Mouse (Mus musculus): ENCODE data around the gene Habp2. TPM values are rescaled to one million over a fixed set of nuclear protein-coding genes. Genes with fewer than 3 reads are reported as not detected.

Habp2 gene
- total RNA-seq (2021) (under 1 TPM; 0.24 to 0.43 TPM), polyA plus RNA-seq (2012; rRNA removed) (0.35 TPM in 1 of 2 replicates, not detected in the other)
- long read RNA-seq = 0 reads

DNA sequence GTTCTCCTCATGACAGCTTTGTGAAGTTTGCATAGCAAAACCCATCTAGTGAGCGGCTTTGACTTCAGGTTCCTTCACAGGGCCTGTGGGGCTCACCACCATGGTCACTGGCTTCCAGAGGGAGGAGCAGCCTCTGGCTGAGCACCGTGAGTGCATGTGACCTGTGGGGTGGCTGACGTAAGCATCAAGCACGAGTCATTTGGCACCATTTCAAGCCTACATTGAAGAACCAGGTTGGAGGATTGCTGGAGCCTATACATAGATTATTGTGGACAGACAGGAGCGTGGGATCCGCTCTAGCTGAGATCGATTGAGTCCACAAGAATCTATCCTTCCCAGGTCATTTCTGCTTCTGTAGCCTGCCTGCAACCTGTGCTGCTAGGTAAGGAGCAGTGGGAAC is at the start of gene Habp2:
Gene Habp2 (plus strand): TSS at position 272 of the 400 bp plus-strand sequence.
- no peak for DNase-seq

DNA sequence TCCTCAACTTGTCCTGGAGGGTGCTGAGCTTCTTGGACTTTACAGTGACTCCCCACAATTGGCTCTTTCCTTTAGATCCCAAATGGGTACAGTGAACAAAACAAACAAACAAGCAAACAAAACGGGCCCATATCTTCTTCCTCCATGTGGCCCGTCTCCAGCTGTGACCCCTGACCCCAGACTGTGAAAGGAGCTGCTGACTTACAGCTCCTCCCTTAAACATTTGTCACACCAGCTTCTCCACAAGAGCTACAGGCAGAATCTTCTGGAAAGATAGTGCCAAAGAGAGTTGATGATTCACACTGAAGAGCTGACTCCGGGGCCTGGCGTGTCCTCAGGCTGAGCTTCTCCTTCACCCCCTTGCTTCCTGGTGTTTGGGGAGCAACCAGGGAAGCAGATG is 48.4 kb upstream of the Habp2 start:
- DNase-seq = no peak

DNA sequence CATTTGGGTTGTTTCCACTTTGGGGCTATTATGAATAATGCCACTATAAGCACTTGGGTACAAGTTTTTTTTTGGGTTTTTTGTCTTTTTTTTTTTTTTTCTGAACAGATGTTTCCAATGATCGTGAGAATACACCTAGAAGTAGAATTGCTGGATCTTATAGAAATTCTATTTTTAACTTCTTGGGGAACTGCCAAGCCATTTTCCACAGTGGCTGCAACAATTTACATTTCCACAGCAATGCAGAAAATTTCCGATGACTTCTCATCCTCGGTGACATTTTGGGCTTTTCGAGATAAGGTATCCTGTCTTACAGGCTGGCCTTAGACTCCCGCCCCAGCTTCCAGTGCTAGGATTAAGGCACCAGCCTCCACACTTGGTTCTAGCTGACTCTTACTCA is 41.7 kb upstream of the Habp2 start:
- DNase-seq = no peak

GRCm38 (mm10) chr19:56252815-56253214 is 34.1 kb upstream of the Habp2 start:
- DNase-seq = no peak

DNA sequence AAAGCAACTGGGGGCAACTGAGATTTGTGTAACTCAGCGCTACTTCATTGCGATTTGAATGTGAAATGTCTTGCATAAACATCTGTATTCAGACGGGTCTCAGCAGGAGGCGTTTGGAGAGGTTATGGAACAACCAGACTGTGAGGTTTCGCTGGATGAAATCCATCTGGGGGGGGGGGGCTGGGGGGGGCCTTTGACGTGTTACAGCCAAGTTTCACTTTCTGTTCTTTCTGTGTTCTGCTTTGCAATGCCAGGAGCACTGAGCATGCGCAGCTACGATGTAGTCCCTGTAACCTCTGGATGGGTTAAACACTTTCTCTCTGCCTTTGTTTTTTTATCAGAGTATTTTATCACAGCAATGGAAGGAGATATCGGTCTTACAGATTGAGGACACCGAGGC is 33.7 kb upstream of the Habp2 start:
- DNase-seq = no peak

- no peak for DNase-seq
Measured at GRCm38 (mm10) chr19:56254751-56255150, 32.2 kb upstream of the Habp2 start.

GRCm38 (mm10) chr19:56255506-56255905 is 31.4 kb upstream of the Habp2 start:
- DNase-seq = no peak

- no peak for DNase-seq
Measured at GRCm38 (mm10) chr19:56256235-56256634, 30.7 kb upstream of the Habp2 start.

DNA sequence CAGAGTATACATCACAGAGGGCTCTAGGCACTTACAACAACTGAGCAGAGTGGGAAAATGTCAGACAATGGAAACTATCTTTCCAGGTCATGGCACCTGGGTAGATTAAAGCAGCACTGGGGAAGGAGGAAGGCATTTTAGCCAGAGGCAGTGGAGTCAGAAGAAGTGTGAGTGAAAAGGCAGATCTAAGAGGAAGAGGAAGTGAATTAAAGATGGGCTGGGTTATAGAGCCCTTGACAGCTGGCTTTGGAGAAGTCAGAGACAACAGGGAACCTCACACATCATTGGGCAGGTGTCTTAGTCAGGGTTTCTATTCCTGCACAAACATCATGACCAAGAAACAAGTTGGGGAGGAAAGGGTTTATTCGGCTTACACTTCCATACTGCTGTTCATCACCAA is 30.2 kb upstream of the Habp2 start:
- no peak for DNase-seq

DNA sequence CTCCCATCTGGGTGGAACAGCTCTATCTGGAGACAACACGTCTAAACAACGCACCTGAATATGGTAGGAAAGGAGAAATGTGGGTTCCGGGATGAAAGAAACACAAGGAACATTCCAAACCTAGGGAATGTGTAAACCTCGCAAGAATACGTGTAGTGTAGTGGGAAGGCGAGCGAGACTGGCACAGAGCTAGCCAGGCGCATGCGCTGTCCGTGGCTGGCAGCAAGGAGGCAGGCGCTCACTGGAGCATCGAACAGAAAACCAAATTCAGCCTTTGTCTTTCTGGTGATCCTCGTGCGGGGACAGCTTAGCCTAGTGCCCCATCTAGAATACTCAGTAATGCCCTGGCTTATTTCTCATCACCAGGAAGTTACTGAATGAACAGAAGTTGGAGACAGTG is 23.2 kb upstream of the Habp2 start:
- DNase-seq = no peak

- DNase-seq = peak; percentile 30
Measured at GRCm38 (mm10) chr19:56264175-56264574, 22.8 kb upstream of the Habp2 start.

DNA sequence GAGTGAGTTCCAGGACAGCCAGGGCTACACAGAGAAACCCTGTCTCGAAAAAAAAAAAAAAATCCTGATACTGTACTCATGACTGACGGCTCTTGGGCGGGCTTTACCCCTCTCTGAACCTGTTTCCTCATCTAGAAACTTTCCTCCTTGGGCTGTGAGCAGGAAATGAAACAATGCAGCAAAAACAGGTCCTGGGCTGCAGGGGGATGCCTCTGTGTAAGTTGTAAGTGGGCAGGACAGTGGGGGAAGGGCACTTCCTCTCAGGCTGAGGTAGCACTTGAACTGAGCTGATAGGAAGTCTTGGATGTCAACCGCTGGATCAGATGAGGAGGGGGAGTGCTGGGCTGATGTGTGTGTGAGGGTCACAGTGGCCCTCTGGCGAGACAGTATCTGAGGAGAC is 21.8 kb upstream of the Habp2 start:
- no peak for DNase-seq

DNA sequence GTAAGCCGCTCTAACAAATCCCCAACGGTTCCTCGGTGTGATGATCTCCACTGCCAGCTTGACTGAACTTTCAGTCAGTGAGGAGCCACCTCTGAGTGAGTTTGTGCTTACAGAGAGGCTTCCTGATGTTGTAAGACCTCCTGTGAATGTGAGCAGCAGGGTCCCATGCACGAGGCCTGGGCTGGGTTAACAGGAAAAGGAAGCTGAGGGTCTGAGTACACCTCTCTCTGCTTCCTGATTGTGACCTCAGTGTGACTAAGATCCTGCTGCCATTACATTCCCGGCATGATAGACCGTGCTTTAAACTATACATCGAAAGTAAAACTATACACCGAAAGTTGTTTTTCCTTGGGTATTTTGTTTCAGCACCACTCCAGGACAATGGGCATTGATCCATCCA is 14.9 kb upstream of the Habp2 start:
- no peak for DNase-seq

- no peak for DNase-seq
Measured at GRCm38 (mm10) chr19:56277140-56277804, 9.7 kb upstream of the Habp2 start.

DNA sequence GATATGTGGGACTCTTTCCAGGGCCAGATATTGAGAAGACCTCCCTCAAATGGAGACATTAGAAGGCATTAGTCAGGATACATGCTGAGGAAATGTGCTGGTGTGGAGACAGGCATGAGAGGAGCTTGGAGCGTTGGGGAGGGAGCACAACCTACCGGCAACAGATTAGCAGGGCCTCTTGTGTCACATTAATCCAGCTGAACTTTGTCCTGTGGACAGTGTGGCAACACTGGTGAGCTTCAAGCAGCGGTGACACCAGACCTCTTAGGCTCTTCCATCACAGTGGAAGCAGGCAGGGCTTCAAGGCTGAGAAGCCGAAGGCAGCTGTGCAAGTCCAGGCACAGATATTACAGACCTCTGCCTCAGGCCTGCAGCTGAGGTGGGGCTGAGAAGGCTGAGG is 9.0 kb upstream of the Habp2 start:
- DNase-seq = no peak

GRCm38 (mm10) chr19:56278366-56278765 is 8.6 kb upstream of the Habp2 start:
- no peak for DNase-seq

DNA sequence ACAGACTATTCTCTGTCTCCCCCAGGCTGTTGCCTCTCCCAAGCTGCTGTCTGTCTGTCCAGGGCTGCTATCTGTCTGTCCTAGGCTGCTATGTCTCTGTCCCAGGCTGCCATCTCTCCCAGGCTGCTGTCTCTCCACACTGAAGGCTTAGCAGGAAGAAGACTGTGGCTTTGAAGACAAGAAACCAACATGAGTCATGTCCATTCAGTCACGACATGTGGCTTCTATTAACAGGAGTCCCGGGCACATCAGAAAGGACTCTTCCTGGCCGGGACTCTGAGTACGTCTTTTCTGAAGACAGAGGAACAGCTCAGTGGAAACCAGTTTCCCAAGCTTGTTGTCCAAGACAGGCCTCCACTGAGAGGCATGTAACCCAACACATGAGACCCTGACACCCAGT is 1.7 kb upstream of the Habp2 start:
- no peak for DNase-seq

- no peak for DNase-seq
Measured at GRCm38 (mm10) chr19:56287580-56288367, 837 bp downstream of the Habp2 start.

DNA sequence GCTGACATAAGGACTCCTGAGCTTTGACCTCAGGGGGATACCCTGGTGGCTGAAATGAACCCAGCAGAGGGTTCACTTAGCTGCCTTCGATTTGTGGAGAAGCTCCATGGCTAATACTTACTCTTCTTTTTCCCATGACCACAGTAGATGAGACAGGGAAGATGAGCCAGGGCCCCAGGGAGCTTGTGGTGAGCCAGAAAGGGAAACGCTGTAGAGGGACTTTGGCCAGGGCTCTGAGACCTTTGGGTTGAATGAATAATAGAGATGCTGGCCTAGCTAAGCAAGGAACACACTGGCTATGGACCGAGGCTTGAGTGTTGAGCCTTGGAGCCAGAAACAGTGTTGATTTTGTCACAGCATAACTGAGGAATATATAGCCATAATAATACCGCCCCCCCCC is 1.5 kb downstream of the Habp2 start:
- no peak for DNase-seq

- no peak for DNase-seq
Measured at GRCm38 (mm10) chr19:56289642-56290041, 2.7 kb downstream of the Habp2 start.

GRCm38 (mm10) chr19:56291898-56292297 is 5.0 kb downstream of the Habp2 start:
- peak; percentile 18 for DNase-seq

GRCm38 (mm10) chr19:56292335-56292734 is 5.4 kb downstream of the Habp2 start:
- DNase-seq = no peak

DNA sequence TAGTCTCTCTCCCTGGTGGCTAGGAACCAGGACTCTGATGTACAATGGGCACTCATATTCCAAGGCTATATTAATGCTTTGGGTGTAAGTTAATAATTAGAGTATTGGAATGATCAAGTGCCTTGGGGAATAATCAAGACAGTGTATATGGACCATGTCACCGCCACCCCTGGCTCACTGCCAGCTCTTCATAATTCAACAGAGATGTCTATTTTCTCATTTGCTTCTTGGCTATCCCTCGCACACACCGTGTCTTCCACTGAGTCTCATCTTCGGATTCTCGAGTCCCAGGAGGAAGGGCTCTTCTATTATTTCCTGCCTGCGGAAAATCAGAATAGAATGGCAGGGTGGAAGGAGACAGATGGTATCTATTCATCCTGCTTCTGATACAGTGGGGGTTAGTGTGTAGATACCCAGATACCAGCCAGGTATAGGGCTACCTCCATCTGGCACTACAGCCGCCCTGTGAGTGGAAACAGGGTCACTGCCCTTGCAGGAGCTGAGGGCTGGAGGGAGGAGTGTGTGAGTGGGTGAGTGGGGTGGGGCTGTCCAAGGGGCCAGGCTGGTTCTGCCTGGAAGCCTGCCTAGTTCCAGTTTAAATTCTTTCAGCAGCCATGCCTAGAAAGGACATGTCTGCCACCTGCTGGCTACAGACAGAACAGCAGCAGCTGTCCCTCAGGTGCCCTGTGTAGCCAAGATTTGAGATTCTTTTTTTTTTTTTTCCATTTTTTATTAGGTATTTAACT is 7.9 kb downstream of the Habp2 start:
- DNase-seq = peak; percentile 67
